Mouse (Mus musculus) cerebellum, postnatal 14 days (tissue): ENCODE data around the gene Bsph1.
"Not testable (repeated sequence)": the region's sequence is repeated elsewhere in the genome, so short reads cannot be mapped to it uniquely, and the experiment has no call there.

Experiments
- DNase-seq, 2 experiments: peaks; one replicate each; pipeline ENCODE4 v3.0.0; 2021; ENCODE audit warnings: mixed read lengths in 2 of 2

Gene Bsph1

DNA sequence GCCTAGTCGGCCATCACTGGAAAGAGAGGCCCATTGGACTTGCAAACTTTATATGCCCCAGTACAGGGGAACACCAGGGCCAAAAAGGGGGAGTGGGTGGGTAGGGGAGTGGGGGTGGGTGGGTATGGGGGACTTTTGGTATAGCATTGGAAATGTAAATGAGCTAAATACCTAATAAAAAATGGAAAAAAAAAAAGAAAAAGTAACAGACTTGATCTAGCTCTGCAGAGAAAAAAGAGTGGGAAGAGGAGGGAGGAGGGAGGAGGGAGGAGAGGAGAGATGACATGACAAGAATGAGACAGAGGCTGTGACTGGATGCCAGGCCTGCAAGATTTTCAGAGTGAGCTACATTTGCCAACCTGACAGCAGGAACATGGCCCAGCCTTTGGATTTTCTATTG, at the start of gene Bsph1:
Gene Bsph1 (plus strand): TSS at position 301 of the 400 bp plus-strand sequence.
- not testable (repeated sequence) for DNase-seq

DNA sequence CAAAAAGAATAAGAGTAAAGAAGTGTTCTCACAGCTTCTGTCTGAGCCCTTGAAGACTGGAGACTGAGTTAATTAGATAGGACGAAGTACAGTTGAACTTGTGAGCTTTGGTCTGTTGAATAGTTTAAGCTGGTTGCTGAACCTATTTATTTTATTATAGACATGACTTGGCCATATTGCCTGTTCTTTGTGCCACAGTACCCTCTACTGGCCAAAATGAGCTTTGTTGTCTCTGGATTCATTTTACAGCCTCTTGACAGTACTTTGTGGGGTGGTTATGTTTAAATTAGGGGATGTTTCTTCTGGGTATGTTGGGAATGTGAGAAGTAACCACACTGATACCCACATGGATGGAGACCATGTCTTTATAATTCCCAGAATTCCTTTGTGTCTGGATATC, 60.9 kb downstream of the Bsph1 start:
- DNase-seq, result peak; percentile 0 to 3
